Mouse (Mus musculus) forebrain, postnatal 0 days (tissue): ENCODE measurements around the gene Nipa2. TPM values are rescaled to one million over a fixed set of nuclear protein-coding genes. Genes with fewer than 3 reads are reported as not detected.

Experiments used
- ATAC-seq: fragments of 200-750 bp; cut with Nextera tagmentation; 2 replicates; pipeline ENCODE4 v1.8.0; 2017; ENCODE audit warnings: mild to moderate bottlenecking, moderate library complexity
- DNase-seq: peaks from one replicate; pipeline ENCODE4 v3.0.0-alpha.2; 2015
- H3K27ac ChIP-seq: fragments of 300-500 bp; sonication (generic); 2 replicates; pipeline ENCODE4 v1.5.1; 2014; ENCODE audit warnings: low read depth, mild to moderate bottlenecking, antibody characterized with exemption, low read length, moderate library complexity, mixed read lengths
- H3K27me3 ChIP-seq: fragments of 300-500 bp; sonication (generic); 2 replicates; pipeline ENCODE4 v1.6.1; 2014; ENCODE audit warnings: mild to moderate bottlenecking, low read length, mixed read lengths; ENCODE audit not compliant: insufficient read depth
- H3K36me3 ChIP-seq: fragments of 300-500 bp; sonication (generic); 2 replicates; pipeline ENCODE4 v1.6.1; 2014; ENCODE audit warnings: mild to moderate bottlenecking, moderate library complexity; ENCODE audit not compliant: insufficient read depth
- H3K4me1 ChIP-seq: fragments of 300-500 bp; sonication (generic); 2 replicates; pipeline ENCODE4 v1.6.1; 2014; ENCODE audit warnings: antibody characterized with exemption; ENCODE audit not compliant: insufficient read depth
- H3K4me2 ChIP-seq: fragments of 300-500 bp; sonication (generic); 2 replicates; pipeline ENCODE4 v1.6.1; 2014; ENCODE audit warnings: low read depth, mild to moderate bottlenecking, moderate library complexity
- H3K4me3 ChIP-seq: fragments of 300-500 bp; sonication (generic); 2 replicates; pipeline ENCODE4 v1.5.1; 2014; ENCODE audit warnings: low read depth, low read length, mixed read lengths
- H3K9ac ChIP-seq: fragments of 300-500 bp; sonication (generic); 2 replicates; pipeline ENCODE4 v1.6.1; 2014; ENCODE audit warnings: mild to moderate bottlenecking
- H3K9me3 ChIP-seq: fragments of 300-500 bp; sonication (generic); 2 replicates; pipeline ENCODE4 v1.6.1; 2016; ENCODE audit warnings: low read length
- CTCF ChIP-seq: sonication (generic); IDR thresholded peaks from 2 replicates; pipeline ENCODE4 v1.5.1; 2016; ENCODE audit warnings: antibody characterized with exemption, control low read depth, low read depth
- WGBS: fragments of 180-500 bp; shearing (Covaris S2); extraction: QIAGEN DNeasy Blood & Tissue Kit; methylation state at CpG from one replicate; pipeline ENCODE4 v1.1.7; 2014; 5-methylcytosine and 5-hydroxymethylcytosine counted together
- polyA plus RNA-seq: library from polyadenylated mRNA; unstranded; fragments of >200 nt; fragmentation: Nextera tagmentation; extraction: Ambion mirVana; gene quantifications from 2 replicates; pipeline ENCODE4 v1.2.1, GENCODE M21; 2015
- total RNA-seq: library from RNA; depleted of rRNA; stranded (reverse); fragments of >200 nt; gene quantifications from 2 replicates; pipeline ENCODE4 v1.2.3, GENCODE M21; 2014; rRNA removed

The Nipa2 gene
- 41.2 and 43.0 TPM in 2 replicates for total RNA-seq
- polyA plus RNA-seq: 31.1 and 36.7 TPM in 2 replicates

DNA sequence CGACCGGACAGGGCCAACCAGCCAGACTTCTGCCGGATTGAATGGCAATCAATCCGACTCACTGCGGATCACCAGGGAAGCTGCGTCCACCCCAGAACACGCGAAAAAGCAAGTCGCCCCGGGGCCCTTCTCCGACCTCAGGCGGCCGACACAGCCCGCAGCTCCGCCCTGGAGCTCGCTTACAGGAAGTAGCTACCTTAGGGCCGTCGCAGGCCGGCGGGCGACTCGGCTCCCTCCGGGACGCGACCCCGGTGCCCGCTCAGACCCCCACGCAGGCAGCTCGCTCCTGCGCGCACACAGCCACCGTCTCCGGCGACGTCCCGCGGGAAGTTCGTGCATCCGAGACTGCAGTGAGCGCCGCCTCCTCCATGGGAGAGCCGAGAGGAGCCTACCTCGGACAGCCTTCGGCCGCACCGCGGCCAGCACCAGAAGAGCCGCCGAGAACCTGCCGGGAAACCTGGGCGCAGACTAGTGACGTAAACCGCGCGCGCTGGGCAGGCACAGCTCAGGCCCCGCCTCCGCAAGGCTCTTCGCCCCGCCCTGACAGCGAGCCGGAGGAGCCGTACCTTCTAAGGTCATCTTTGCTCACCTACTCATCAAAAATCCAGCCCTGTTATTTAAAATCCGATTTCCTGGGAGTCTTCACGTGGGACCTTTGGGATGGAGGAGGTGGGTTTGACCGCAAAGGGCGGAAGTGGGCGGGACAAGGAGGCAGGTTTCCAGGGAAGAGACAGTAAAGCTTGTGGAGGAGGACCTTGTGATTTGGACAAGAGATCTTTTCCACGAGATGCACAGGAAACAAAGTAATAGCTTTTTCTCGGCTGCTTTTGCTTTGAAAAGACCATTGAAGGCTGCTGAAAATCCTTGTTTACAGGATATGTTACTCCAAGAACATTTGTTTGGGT lies at the start of gene Nipa2:
Gene Nipa2 (minus strand): TSS at position 473 of the 905 bp plus-strand sequence.
- Histone ChIP-seq H3K27me3 (no peaks in the 10 kb centered on the region), H3K4me3 (peak within 1 kb of the TSS; percentile 80), H3K9ac (peak within 1 kb of the TSS; percentile 89), H3K36me3 (no peaks in the 10 kb centered on the region), H3K4me2 (peak within 1 kb of the TSS; percentile 62), H3K9me3 (no peaks in the 10 kb centered on the region), H3K4me1 (peaks cover 8% of the 10 kb centered on the region; the same call in 1 of the 2 replicates), H3K27ac (peak within 1 kb of the TSS; percentile 83)
- ATAC-seq (peak; percentile 98), DNase-seq (peak; percentile 95)
- 4% methylated on average over 70 of the region's 70 CpGs for WGBS
- TF ChIP-seq CTCF: no peak

GRCm38 (mm10) chr7:56011018-56011333 lies 48.7 kb upstream of the Nipa2 start:
- Histone ChIP-seq H3K9ac (no peak overlapping the region), H3K4me3 (no peak overlapping the region), H3K4me1 (no peaks in the 10 kb centered on the region), H3K9me3 (no peaks in the 10 kb centered on the region), H3K27ac (no peak overlapping the region), H3K36me3 (0 out of 2 replicates have a peak, but pooled peaks cover 3% of the 10 kb centered on the region), H3K27me3 (no peaks in the 10 kb centered on the region), H3K4me2 (no peak overlapping the region)
- no peak for TF ChIP-seq CTCF
- no peak for ATAC-seq
- no peak for DNase-seq

DNA sequence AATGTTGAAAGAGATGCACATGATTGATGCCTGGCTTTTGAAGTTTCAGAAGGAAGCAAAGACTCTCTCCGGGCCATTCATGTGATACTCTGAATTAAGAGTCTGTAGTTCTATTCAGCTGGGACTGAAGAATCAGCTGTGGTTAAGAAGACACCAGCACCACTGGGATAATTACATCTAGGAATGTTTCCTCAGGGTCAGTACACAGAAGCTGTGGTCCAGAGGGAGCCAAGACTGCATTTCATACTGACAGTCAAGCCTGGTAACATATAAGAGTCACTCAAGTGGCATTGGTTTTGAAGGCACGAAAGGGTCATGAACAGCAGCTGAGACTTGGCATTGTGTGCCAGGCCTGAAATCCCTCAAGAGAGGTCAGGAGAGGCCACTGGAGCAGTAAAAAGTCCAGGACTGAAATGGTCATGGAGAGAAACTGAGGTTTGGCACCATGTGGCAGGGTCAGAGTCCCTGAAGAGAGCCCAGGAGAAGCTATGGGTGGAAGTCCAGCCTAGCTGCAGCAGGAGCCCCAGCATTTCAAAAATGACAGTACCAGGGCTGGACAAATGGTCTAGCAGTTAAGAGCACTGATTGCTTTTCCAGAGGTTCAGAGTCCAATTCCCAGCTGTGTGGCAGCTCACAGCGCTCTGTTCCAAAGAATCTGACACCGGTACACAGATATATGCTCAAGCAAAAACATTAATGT lies 48.2 kb upstream of the Nipa2 start:
- no peak overlapping the region for H3K4me2 ChIP-seq
- no peak for TF ChIP-seq CTCF
- H3K9me3 ChIP-seq: no peaks in the 10 kb centered on the region
- no peak overlapping the region for H3K27ac ChIP-seq
- H3K27me3 ChIP-seq: no peaks in the 10 kb centered on the region
- H3K4me1 ChIP-seq: no peaks in the 10 kb centered on the region
- H3K9ac ChIP-seq: no peak overlapping the region
- H3K4me3 ChIP-seq: no peak overlapping the region
- 78% methylated on average over 4 of the region's 4 CpGs for WGBS
- ATAC-seq (no peak), DNase-seq (no peak)
- H3K36me3 ChIP-seq: 0 out of 2 replicates have a peak, but pooled peaks cover 3% of the 10 kb centered on the region

DNA sequence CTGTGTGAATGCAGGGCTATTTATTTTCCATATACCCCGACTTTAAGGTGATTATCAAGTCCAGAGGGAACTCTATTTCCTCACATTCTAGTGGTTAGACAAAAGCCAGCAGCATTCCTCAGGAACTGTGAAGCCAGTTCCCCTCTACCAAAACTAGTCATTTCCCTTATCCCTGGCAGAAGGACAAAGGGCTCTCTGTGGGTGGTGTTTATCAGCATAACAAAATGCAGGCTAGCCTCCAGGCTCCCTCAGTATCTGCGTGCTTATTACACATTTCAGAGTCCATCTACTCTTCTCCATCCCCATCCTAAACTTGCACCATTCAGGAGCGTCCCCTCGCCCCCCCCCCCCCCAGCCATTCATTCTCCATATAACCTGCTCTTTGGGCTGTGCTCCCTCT lies 36.7 kb upstream of the Nipa2 start:
- TF ChIP-seq CTCF: no peak
- Histone ChIP-seq H3K4me2 (no peak overlapping the region), H3K4me1 (no peaks in the 10 kb centered on the region), H3K27ac (no peak overlapping the region), H3K9ac (no peak overlapping the region), H3K27me3 (no peaks in the 10 kb centered on the region), H3K36me3 (no peaks in the 10 kb centered on the region; the same call in 1 of the 2 replicates), H3K4me3 (no peak overlapping the region), H3K9me3 (no peaks in the 10 kb centered on the region)
- no peak for DNase-seq
- 1% methylated on average over 3 of the region's 4 CpGs for WGBS
- ATAC-seq: no peak

DNA sequence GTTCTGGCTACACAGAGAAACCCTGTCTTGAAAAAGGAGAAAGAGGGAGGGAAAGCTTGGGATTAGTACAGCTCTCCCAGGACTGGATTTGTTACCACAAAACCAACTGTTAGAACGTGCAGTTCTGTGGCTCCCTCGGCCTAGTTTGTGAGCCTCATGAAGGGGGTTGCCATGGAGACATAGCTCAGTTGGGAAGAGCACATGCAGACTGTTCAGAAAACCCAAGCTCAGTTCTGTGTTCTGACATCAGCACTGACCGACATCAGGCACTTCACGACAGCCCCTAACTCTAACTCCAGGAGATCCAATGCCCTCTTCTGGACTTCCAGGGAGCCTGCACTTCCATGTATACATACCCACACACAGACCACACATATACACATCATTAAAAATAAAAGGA lies 32.7 kb upstream of the Nipa2 start:
- H3K4me1 ChIP-seq: no peaks in the 10 kb centered on the region
- 19% methylated on average over 4 of the region's 4 CpGs for WGBS
- 0 out of 2 replicates have a peak, but pooled peaks have one; percentile 13 for TF ChIP-seq CTCF
- peak; percentile 96 for ATAC-seq
- peak overlapping the region; percentile 45; the same call in 1 of the 2 replicates for H3K27ac ChIP-seq
- no peak overlapping the region for H3K4me2 ChIP-seq
- H3K27me3 ChIP-seq: no peaks in the 10 kb centered on the region
- DNase-seq: peak; percentile 52
- peaks cover 8% of the 10 kb centered on the region; the same call in 1 of the 2 replicates for H3K36me3 ChIP-seq
- no peak overlapping the region for H3K4me3 ChIP-seq
- no peak overlapping the region for H3K9ac ChIP-seq
- no peaks in the 10 kb centered on the region for H3K9me3 ChIP-seq

DNA sequence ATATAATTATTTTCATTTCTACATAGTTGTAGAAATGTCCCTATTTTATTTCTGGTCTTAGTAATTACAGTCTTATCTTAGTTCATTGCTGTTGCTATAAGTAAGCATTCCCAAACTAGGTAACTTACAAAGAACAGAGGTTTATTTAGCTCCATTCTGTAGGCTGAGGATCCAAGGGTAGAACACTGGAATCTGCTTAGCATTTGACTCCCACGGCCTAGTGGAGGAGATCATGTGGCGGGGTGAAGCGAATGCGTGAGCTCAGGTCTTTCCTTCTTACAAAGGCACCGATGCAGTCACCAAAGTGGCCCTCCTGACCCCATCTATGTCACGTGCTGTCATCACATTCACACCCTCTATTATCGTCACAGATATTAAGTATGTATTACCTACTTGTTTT lies 29.6 kb upstream of the Nipa2 start:
- WGBS: 92% methylated on average over 7 of the region's 7 CpGs
- no peaks in the 10 kb centered on the region for H3K4me1 ChIP-seq
- no peak overlapping the region for H3K27ac ChIP-seq
- TF ChIP-seq CTCF: no peak
- H3K27me3 ChIP-seq: no peaks in the 10 kb centered on the region
- no peak overlapping the region for H3K9ac ChIP-seq
- no peaks in the 10 kb centered on the region for H3K9me3 ChIP-seq
- no peak for ATAC-seq
- no peak for DNase-seq
- H3K4me2 ChIP-seq: no peak overlapping the region
- H3K4me3 ChIP-seq: no peak overlapping the region
- 0 out of 2 replicates have a peak, but pooled peaks cover 8% of the 10 kb centered on the region for H3K36me3 ChIP-seq

GRCm38 (mm10) chr7:55991129-55991528 lies 28.9 kb upstream of the Nipa2 start:
- TF ChIP-seq CTCF: no peak
- Histone ChIP-seq H3K9me3 (no peaks in the 10 kb centered on the region), H3K4me3 (no peak overlapping the region), H3K4me2 (no peak overlapping the region), H3K4me1 (no peaks in the 10 kb centered on the region), H3K36me3 (0 out of 2 replicates have a peak, but pooled peaks cover 8% of the 10 kb centered on the region), H3K27me3 (no peaks in the 10 kb centered on the region), H3K27ac (no peak overlapping the region), H3K9ac (no peak overlapping the region)
- no peak for DNase-seq
- ATAC-seq: no peak
- WGBS: 96% methylated on average over 3 of the region's 3 CpGs
